Mouse (Mus musculus): ENCODE measurements around the gene Dnah6.

- TF ChIP-seq POLR2A (IDR thresholded peaks at IDR 0.05; ENCODE audit: low read depth, low read length) = no peak
- TF ChIP-seq CTCF (IDR thresholded peaks at IDR 0.05; ENCODE audit: borderline replicate concordance, insufficient read depth, low read length) = no peak
Measured at GRCm38 (mm10) chr6:73042278-73042677, 179.2 kb downstream of the Dnah6 start.

All from embryonic fibroblast, embryonic 13.5 days (primary cell).